Mouse (Mus musculus) heart, adult 2 months (tissue): ENCODE measurements around the gene Msh2. TPM values are rescaled to one million over a fixed set of nuclear protein-coding genes. Genes with fewer than 3 reads are reported as not detected.
"Not testable (repeated sequence)": the region's sequence is repeated elsewhere in the genome, so short reads cannot be mapped to it uniquely, and the experiment has no call there.

Source experiments
- DNase-seq, 2 experiments: peaks; one replicate each; pipeline ENCODE4 v3.0.0; 2021
- H3K27ac ChIP-seq: fragments of 200-600 bp; 2 replicates; pipeline ENCODE4 v1.8.1; 2022
- H3K27me3 ChIP-seq: fragments of 200-500 bp; 2 replicates; pipeline ENCODE4 v1.6.1; 2012; ENCODE audit warnings: mild to moderate bottlenecking, low read length, inconsistent platforms, mixed read lengths; ENCODE audit not compliant: control insufficient read depth, insufficient read depth
- H3K36me3 ChIP-seq: fragments of 200-500 bp; 2 replicates; pipeline ENCODE4 v1.6.1; 2012; ENCODE audit warnings: low read length, inconsistent platforms; ENCODE audit not compliant: control insufficient read depth, insufficient read depth
- H3K4me1 ChIP-seq: fragments of 200-500 bp; 2 replicates; pipeline ENCODE4 v1.6.1; 2011; ENCODE audit warnings: low read length; ENCODE audit not compliant: control insufficient read depth, insufficient read depth
- H3K4me3 ChIP-seq: fragments of 200-600 bp; 2 replicates; pipeline ENCODE4 v1.8.1; 2022
- H3K79me2 ChIP-seq: fragments of 200-500 bp; replicated peaks from 2 replicates; pipeline ENCODE4 v1.6.1; 2012; ENCODE audit warnings: mild to moderate bottlenecking, inconsistent platforms, low read length, moderate library complexity, mixed read lengths; ENCODE audit not compliant: control insufficient read depth, insufficient read depth
- H3K9ac ChIP-seq: fragments of 200-500 bp; 2 replicates; pipeline ENCODE4 v1.6.1; 2012; ENCODE audit warnings: low read depth, mild to moderate bottlenecking, control low read depth, inconsistent platforms, low read length, mixed read lengths
- CTCF ChIP-seq: fragments of 200-600 bp; IDR thresholded peaks from 2 replicates; pipeline ENCODE4 v1.8.1; 2022; ENCODE audit warnings: antibody characterized with exemption, mild to moderate bottlenecking, moderate library complexity
- EP300 ChIP-seq: fragments of 200-500 bp; IDR thresholded peaks from 2 replicates; pipeline ENCODE4 v1.6.1; 2011; ENCODE audit warnings: low read depth, low read length, control low read depth; ENCODE audit not compliant: insufficient read depth
- POLR2A ChIP-seq: fragments of 200-500 bp; IDR thresholded peaks from 2 replicates; pipeline ENCODE4 v1.6.1; 2011; ENCODE audit warnings: mild to moderate bottlenecking, low read depth, low read length, control low read depth; ENCODE audit not compliant: insufficient read depth
- WGBS: fragments of 180-500 bp; shearing (Covaris S2); methylation state at CpG from one replicate; pipeline ENCODE4 v1.1.7; 2018; 5-methylcytosine and 5-hydroxymethylcytosine counted together
- intact Hi-C: fragments of 180-260 bp; cut with DNase I; formaldehyde crosslinking; loops from one replicate; pipeline ENCODE4 v1.15.1; 2025
- polyA plus RNA-seq: library from polyadenylated mRNA; depleted of rRNA; stranded (reverse); fragments of >200 nt; gene quantifications from 2 replicates; pipeline ENCODE4 v1.2.3, GENCODE M21; 2012
- total RNA-seq, 2 experiments: library from RNA; stranded (reverse); gene quantifications; 2 replicates each; pipeline ENCODE4 v1.2.3; 2021

Gene Msh2
- total and polyA plus RNA-seq, 3 experiments = 4.9 to 13.7 (median 12.7) TPM

GRCm38 (mm10) chr17:87640272-87640671, 31.9 kb upstream of the Msh2 start:
- no peaks in the 10 kb centered on the region for H3K36me3 ChIP-seq
- intact Hi-C loops = no loop called here
- H3K4me1 ChIP-seq = no peaks in the 10 kb centered on the region; the same call in 1 of the 2 replicates
- H3K27me3 ChIP-seq = peaks cover 14% of the 10 kb centered on the region
- no peak for TF ChIP-seq EP300
- TF ChIP-seq POLR2A = no peak
- no peak for TF ChIP-seq CTCF
- no peak overlapping the region for H3K4me3 ChIP-seq
- no peak overlapping the region for H3K27ac ChIP-seq
- H3K9ac ChIP-seq = no peak overlapping the region
- DNase-seq = no peak
- H3K79me2 ChIP-seq = no peaks in the 10 kb centered on the region
- WGBS = 79% methylated on average over 27 of the region's 27 CpGs

GRCm38 (mm10) chr17:87641006-87641405, 31.1 kb upstream of the Msh2 start:
- H3K4me3 ChIP-seq = no peak overlapping the region
- WGBS = 87% methylated on average over 12 of the region's 12 CpGs

GRCm38 (mm10) chr17:87642744-87643143, 29.4 kb upstream of the Msh2 start:
- no peaks in the 10 kb centered on the region for H3K36me3 ChIP-seq
- H3K27me3 ChIP-seq = 0 out of 2 replicates have a peak, but pooled peaks cover under 1% of the 10 kb centered on the region
- H3K4me3 ChIP-seq = no peak overlapping the region
- intact Hi-C loops = no loop called here
- no peaks in the 10 kb centered on the region for H3K79me2 ChIP-seq
- DNase-seq = no peak
- TF ChIP-seq CTCF (no peak), POLR2A (no peak), EP300 (no peak)
- 79% methylated on average over 8 of the region's 8 CpGs for WGBS
- H3K4me1 ChIP-seq = no peaks in the 10 kb centered on the region
- H3K27ac ChIP-seq = no peak overlapping the region
- no peak overlapping the region for H3K9ac ChIP-seq

More at GRCm38 (mm10) chr17:87641006-87641405, 31.1 kb upstream of the Msh2 start:
- H3K4me1 ChIP-seq = no peaks in the 10 kb centered on the region; the same call in 1 of the 2 replicates
- H3K27me3 ChIP-seq = peaks cover 11% of the 10 kb centered on the region
- no peaks in the 10 kb centered on the region for H3K79me2 ChIP-seq
- no peaks in the 10 kb centered on the region for H3K36me3 ChIP-seq
- intact Hi-C loops = no loop called here
- no peak overlapping the region for H3K27ac ChIP-seq
- DNase-seq = no peak
- TF ChIP-seq EP300 = no peak
- TF ChIP-seq POLR2A = no peak
- no peak for TF ChIP-seq CTCF
- H3K9ac ChIP-seq = no peak overlapping the region

- intact Hi-C loops, H3K27ac ChIP-seq, DNase-seq, H3K4me3 ChIP-seq, H3K36me3 ChIP-seq, H3K4me1 ChIP-seq, H3K79me2 ChIP-seq, H3K27me3 ChIP-seq, H3K9ac ChIP-seq: not testable (repeated sequence)
- 69% methylated on average over 5 of the region's 5 CpGs for WGBS
Measured at GRCm38 (mm10) chr17:87655616-87656015, 16.5 kb upstream of the Msh2 start.

- not testable (repeated sequence) for H3K9ac ChIP-seq, H3K27me3 ChIP-seq, H3K27ac ChIP-seq, DNase-seq, H3K4me3 ChIP-seq, H3K36me3 ChIP-seq, H3K79me2 ChIP-seq, H3K4me1 ChIP-seq
- TF ChIP-seq CTCF = peak; percentile 36
- intact Hi-C loops = loop anchor here (1.0 to 10.0 kb wide), 2 partner anchors 60 to 347 kb away; no protein-coding TSS in a partner anchor
- WGBS = 77% methylated on average over 9 of the region's 9 CpGs
Measured at GRCm38 (mm10) chr17:87661958-87662573, 10.1 kb upstream of the Msh2 start.

GRCm38 (mm10) chr17:87664238-87664637, 7.9 kb upstream of the Msh2 start:
- TF ChIP-seq POLR2A (no peak), CTCF (no peak), EP300 (no peak)
- H3K79me2 ChIP-seq = no peaks in the 10 kb centered on the region
- intact Hi-C loops = loop anchor here (10.0 kb wide), 1 partner anchor 349 kb away; no protein-coding TSS in a partner anchor
- DNase-seq = no peak
- H3K9ac ChIP-seq = no peak overlapping the region
- H3K36me3 ChIP-seq = no peaks in the 10 kb centered on the region
- no peak overlapping the region for H3K4me3 ChIP-seq
- H3K27me3 ChIP-seq = no peaks in the 10 kb centered on the region
- no peaks in the 10 kb centered on the region for H3K4me1 ChIP-seq
- no peak overlapping the region for H3K27ac ChIP-seq
